Mouse (Mus musculus) small intestine, adult 2 months (tissue): ENCODE measurements around the gene Olfr1043.

Experiments used
- CTCF ChIP-seq: fragments of 200-500 bp; IDR thresholded peaks from 2 replicates; pipeline ENCODE4 v1.5.1; 2012; ENCODE audit warnings: low read depth, mild to moderate bottlenecking, control low read depth, inconsistent platforms, low read length, moderate library complexity, mixed read lengths; ENCODE audit not compliant: insufficient replicate concordance, insufficient read length; ENCODE audit errors: extremely low read depth
- POLR2A ChIP-seq: fragments of 200-500 bp; IDR thresholded peaks from 2 replicates; pipeline ENCODE4 v1.6.1; 2012; ENCODE audit warnings: low read depth, mild to moderate bottlenecking, control low read depth, inconsistent platforms, low read length, moderate library complexity

- TF ChIP-seq CTCF, result no peak
- TF ChIP-seq POLR2A, result no peak
Measured at GRCm38 (mm10) chr2:86135828-86136227, 31.5 kb downstream of the Olfr1043 start, which contains the start of gene Olfr1039.
